Mouse (Mus musculus): ENCODE results near the gene Gtdc1.

Gene Gtdc1

GRCm38 (mm10) chr2:44526110-44527032, 401.1 kb downstream of the Gtdc1 start:
- DNase-seq (ENCODE audit: low spot score in 2 of 2), result no peak

GRCm38 (mm10) chr2:44525187-44525919, 402.1 kb downstream of the Gtdc1 start:
- no peak for DNase-seq (ENCODE audit: low spot score in 2 of 2)

DNA sequence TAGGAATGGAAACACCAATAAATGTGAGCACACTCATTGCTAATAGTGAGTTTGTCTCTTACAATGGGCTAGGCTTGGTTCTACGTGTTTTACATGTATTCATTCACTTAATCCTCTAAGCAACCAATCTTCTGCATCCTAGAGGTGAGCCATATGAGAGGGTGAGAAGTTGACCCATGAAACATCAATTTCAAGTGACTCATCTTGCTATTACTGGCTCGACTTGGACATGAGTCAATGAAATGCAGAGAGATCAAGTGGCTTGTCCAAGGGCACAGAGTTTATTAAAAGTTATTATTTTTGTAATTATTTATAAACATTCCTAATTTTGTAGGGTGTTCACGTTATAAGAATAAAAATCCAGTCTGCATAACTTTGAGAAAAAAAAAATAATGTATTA, 408.2 kb downstream of the Gtdc1 start:
- no peak for DNase-seq (ENCODE audit: low spot score in 2 of 2)

- DNase-seq (ENCODE audit: low spot score in 2 of 2), result no peak
Measured at GRCm38 (mm10) chr2:44518085-44518484, 409.4 kb downstream of the Gtdc1 start.
